Comparison of ENCODE assay signal across 1 mouse cellular context in genomic region chr17:46772404-46773277, GRCm38 (mm10).
A peak's percentile ranks its signal among the peaks of the same experiment; 100 is the strongest.
TF ChIP-seq lines count a peak whose summit lies in the region.

TSS of gene 2310039H08Rik (plus strand) at chr17:46772635.

TF ChIP-seq in CH12.LX, 34 proteins besides CTCF, POLR2A, EP300 and RAD21 (continued from another document):
- peak; percentile 88 for TF ChIP-seq MAX (IDR thresholded peaks at IDR 0.05; ENCODE audit: low read length)
- TF ChIP-seq ZKSCAN1 (IDR thresholded peaks at IDR 0.05; ENCODE audit: borderline replicate concordance, low read depth, low read length), result no peak
- no peak for TF ChIP-seq POLR2AphosphoS2 (IDR thresholded peaks at IDR 0.05; ENCODE audit: low read depth, low read length)
- peak; percentile 88 for TF ChIP-seq ELF1 (IDR thresholded peaks at IDR 0.05; ENCODE audit: low read depth, low read length)
- TF ChIP-seq TBP (conservative IDR thresholded peaks at IDR 0.05; ENCODE audit: low read depth, low read length), result peak; percentile 79
- peak; percentile 56; the same call in 1 of the 2 replicates for TF ChIP-seq UBTF (IDR thresholded peaks at IDR 0.05; ENCODE audit: low read depth, low read length)
- no peak for TF ChIP-seq JUND (conservative IDR thresholded peaks at IDR 0.05; ENCODE audit: low read depth, low read length)
- 0 out of 2 replicates have a peak, but pooled peaks have one; percentile 12 for TF ChIP-seq MAFK (IDR thresholded peaks at IDR 0.05; ENCODE audit: insufficient replicate concordance, low read length)
